Mouse (Mus musculus): Measurements from ENCODE around the gene Sorbs1.

The Sorbs1 gene

GRCm38 (mm10) chr19:40512500-40513421, 818 bp downstream of the Sorbs1 start:
- peak; percentile 61 for DNase-seq

DNA sequence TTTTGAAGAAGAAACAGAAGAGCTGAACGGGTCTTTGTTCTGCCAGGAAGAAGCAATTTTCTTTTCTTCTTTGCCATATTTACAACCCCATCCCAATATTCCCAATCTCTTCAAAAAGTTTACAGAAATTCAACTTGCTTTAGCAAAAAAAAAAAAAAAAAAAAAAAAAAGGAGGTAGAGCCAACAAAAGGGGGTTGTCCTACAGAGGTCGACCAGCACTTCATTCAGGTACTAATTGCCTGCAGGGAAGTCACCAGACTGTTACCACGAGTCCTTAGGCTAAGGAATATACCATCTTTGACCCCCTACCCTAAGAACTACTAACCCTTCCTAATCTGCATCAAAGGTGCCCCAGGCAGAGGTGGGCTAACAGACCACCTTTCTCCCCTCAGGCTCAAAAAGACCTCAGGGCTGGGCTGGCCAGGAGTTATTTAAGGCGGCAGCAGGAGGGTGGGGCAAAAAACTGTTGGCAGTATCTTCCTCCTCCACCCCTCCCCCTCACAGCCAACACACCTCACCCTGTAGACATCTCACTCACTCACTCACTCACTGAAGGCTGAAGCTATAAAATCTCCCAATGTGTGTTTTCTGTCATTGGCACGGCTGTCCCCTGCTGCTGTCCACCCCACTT, 1.8 kb downstream of the Sorbs1 start:
- DNase-seq: peak; percentile 86

- no peak for DNase-seq
Observed at GRCm38 (mm10) chr19:40511100-40511439, 2.5 kb downstream of the Sorbs1 start.

DNA sequence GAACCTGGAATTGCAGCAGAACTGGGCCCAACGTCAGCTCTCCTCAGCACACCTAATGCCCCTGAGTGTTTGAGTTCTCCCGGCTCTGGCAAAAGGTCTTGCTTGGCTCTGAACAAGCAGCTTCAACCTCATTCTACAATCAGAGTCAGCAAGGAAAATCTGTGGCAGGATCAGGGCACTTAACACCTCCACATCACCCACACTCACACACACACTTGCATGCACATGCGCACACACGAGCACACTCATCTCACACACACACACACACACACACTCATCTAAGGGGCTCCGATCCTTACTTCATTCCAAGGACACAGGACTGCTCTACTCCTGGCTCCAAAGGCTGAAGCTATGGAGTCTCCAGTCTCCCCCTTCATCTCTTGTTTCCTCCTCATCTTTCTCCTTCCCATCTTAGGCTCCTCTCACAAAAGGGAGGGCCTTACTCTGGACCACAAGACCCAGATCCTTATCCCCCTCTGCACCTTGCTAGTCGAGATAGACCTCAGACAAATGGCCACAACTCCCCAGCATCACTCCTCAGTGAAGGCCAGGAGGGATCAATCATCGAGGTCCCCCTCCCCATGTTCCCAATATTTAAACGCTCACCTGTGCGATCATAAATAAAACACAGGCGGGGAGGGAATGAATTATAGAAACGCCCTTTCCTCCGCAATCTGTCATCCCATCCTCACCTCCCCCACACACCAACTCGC, 3.0 kb downstream of the Sorbs1 start:
- DNase-seq: no peak

- no peak for DNase-seq
Observed at GRCm38 (mm10) chr19:40509274-40509673, 4.3 kb downstream of the Sorbs1 start.

DNA sequence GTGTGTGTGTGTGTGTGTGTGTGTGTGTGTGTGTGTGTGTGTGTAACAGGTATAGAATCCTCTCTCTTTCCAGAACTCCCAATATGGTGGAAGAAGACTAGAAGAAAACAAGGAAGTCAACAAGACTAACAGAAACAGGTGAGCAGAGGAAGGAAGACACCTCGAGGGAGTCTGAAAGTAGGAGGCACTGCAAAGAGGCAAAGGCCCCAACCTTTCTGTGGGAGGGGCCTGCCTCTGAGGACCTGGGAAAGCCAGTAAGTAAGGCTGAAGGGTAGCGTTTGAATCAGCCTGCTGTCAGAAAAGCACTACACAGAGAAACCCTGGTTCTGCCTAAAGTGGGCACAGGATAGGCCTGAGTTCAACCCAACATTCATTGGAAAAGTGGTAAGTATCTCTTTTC, 4.7 kb downstream of the Sorbs1 start:
- DNase-seq: no peak

DNA sequence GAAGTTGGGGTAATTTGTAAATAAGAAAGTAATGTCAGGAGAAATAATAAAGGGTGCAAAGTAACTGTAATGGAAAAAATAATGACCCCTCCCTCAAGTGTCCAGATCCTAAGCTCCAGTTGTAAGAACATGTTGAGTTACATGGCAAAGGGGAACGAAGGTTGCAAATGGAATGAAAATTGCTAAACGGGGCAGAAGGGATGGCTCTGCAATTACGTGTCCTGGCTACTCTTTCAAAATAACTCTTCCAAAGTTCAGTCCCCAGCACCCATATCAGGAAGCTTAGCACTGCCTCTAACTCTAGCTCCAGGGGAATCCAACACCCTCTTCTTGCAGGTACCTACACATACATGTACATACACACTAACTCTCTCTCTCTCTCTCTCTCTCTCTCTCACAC, 6.6 kb downstream of the Sorbs1 start:
- no peak for DNase-seq

DNA sequence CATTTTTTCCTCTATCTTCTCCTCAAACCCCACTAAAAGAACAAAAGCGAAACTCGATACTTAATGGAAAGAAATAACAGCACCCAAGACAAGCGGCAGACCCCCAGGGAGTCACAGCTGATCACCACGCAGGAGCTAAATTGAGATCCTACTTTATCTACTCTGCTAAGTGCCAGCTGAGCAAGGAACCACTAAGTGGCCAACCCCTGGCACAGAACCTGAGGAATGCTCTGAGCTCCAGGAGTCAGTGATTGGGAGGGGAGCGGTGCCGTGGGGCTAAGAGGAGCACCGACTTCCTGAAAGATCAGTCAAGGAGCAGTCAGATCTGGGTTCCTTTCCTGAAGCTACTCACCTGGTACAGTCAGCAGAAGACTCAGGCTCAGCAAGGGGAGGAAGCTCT, 9.2 kb downstream of the Sorbs1 start:
- DNase-seq: no peak

DNA sequence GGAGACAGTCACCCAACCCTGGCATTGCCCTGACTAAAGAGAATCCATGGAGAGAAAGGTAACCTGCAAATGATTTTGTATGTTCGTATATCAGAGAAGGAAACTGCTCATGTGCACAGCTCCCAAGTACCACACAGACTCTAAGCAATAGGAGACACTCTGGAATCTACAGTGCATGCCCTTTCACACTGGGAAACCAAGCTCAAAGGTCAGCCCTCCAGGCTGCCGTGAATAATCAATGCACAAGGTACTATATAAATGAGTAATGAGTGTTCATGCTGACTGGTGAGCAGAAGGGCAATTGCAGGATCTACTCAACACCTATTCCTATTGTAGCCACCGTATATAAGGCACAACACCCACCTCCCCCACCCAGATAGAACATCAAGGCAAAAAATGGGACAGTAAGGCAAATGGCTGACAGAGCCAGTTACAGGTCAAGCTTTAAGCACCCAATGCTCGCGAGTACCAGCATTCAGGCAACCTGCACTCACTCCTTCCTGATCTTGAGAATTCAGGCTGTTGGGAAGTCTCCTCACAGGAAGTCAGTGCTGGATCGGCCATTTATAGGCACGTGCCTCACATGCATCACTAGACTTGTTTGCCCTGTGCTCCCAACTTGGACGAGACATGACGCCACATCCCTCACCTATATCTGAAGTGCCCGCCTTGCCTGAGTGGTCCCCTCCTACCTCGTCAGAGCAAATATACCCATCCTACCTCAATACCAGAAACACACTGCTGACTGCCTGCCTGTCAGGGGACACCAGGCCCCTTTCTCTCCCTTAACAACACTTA, 13.4 kb downstream of the Sorbs1 start:
- no peak for DNase-seq

DNA sequence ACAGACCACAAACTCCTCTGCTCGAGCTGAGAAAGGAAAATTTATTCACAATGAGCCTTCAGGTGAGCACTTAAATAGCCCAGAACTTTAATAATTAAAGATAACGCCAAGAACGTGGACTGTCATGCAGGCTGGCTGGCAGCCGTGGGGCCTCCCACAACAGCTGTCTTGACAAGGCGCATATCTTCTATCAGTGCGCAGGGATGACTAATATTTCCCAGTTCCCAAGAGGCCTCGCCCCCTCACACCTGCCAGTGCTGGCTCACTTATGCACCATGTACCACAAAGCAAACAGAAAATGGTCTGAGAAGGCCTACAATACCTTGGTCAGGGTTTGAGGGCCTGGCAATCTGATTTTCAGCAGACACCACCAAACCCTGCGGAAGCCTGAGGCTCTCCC, 14.4 kb downstream of the Sorbs1 start:
- DNase-seq: no peak

DNA sequence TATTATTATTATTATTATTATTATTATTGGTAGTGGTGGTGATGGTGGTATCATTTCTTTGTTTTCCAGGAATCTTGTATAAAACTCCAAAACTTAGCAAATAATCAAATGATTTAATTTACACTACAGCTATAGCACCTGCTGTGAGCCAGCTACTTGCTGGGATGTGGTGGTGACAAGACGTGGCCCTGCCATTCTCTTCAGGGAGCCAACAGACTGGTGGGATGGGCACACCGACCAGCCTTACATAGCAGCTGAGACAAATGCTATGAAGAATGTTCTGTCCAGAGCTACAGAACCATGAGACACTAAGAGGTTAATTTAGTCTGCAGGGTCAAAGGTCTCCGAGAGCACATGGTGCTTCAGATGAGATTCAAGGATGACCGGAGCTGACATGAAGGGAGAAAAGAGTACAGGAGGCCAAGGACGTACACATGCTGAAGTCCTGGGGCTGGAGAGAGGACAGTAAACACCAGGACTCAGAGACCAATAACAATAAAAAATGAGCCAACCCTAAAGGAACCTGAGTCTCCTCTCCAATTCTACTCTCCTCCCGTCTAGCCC, 15.3 kb downstream of the Sorbs1 start:
- DNase-seq: no peak

DNA sequence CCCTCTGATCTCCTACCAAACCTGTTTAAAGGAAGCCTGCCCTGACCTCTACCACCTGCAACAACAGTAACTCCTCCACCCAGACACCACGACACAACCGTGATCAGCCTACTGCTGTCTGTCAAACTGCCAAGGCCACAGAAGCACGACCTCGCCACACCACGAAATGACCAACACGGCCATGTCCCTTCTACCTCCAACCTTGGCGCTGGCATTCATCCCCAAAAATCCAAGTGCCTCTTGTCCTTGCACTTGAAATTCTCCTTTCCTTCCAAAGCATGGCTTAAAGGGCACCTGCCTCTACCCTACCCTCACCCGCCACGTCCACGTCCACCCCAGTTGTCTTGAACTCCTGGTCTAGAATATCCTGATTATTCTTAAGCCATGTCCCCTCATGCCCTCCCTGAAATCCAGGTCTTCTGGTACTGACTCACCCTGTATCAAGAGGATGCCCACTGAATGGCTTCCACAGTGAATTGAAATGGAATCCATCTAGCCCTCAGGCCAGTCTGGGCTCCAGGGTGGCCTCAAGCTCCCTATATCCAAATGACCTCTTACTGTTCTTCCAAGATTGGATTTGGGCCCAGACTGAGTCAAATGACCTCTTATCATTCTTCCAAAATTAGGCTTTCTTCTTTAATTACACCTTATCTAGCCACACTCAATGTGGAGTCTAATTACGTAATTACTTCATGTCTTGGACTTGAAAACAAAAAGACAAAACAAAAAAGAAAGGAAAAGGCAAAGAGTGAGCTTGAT, 16.9 kb downstream of the Sorbs1 start:
- DNase-seq: no peak

DNA sequence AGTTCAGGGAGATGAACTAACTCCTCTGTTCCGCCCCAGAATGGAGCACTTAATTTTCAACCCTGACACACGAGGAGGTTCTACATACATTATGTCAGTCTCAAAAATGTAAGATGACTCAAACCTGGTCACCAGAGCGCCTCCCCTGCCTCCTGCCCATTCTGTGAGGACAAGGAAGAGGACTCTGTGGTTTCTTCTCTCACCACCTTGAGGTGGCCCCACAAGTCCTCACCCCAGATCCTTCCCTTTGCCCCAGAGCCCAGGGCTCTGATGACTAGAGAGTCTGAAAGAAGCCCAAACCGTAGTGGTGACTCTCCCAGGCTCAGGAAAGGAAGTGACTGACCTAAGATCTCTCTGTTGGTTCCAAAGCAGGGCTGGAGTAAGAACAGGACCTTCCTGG, 17.5 kb downstream of the Sorbs1 start:
- no peak for DNase-seq

DNA sequence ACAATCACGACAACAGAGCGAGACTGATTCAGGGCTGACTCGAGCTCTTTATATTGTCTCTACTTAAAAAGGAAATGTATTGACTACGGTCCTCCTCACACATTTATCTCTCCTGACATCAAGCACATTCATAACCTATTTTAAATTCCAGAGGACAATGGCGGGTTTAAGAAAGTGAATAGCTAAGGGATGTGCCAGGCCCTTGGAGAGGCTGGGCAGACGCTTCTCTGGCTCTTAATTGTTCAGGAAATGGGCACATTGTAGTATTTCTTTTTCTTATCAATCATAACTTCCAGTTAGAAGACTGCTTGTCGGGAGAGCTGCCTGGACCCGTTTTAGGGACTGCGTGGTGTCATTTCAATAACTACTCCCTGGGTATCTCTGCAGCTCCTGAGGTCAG, 20.7 kb downstream of the Sorbs1 start:
- no peak for DNase-seq

DNA sequence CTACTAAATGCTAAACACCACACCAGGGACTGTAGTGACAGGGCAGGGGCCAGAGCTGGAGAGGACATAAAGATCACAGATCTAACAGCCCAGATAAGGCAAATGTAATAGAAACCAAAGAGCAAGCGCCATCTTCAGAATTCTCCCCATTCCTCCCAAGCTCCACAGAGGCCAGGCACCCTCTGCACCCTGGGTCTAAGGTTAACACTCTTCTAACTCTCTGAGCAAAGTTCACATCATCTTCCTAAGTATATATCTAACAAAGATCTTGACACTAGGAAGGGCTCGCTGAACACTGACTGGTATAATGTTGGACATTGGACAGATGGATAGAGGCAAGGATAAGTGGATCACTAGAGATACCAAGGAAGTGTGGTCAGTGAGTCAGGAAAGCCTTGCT, 22.1 kb downstream of the Sorbs1 start:
- no peak for DNase-seq

- DNase-seq: no peak
Observed at GRCm38 (mm10) chr19:40490765-40491164, 22.8 kb downstream of the Sorbs1 start.

- DNase-seq: no peak
Observed at GRCm38 (mm10) chr19:40489633-40490032, 23.9 kb downstream of the Sorbs1 start.

GRCm38 (mm10) chr19:40488853-40489454, 24.6 kb downstream of the Sorbs1 start:
- DNase-seq: peak; percentile 48

- no peak for DNase-seq
Observed at GRCm38 (mm10) chr19:40487561-40487960, 26.0 kb downstream of the Sorbs1 start.

DNA sequence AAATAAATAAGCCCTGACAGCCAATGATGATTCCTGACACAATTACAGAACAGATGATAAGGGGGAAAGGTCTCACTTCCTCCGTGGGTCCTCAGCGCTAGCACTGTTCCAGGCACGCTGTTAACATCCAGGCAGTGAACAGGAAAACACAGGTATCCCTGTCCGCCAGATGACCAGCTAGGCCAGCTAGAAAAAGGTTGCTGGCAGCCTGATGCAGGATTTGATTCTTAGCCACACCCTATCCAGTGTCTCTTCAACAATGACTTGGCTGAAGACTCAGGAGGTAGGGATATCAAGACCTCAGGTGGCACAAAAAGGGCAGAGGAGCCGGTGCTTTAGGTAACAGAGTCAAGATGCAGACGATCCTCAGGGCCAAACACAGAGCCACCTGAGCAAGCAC, 32.5 kb downstream of the Sorbs1 start:
- DNase-seq: no peak

DNA sequence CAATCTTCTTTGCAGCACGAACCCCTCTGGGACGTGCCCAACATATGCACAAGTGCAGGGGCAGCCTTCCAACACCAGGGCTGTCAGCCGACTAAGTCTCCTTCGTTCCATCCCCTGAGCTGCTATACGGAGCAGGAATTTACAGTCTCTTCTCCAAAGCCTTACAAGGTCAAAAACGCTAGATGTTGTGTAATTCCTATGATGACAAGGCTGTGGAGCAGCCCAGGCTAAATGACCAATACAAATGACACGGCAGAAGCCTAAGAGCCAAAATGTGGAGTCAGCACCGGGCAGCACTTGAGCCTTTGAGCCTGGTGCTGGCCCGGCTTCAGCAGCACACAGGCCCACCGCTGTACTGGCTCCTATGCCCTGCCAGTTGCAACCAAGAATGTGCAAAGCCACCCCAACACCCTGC, 35.4 kb downstream of the Sorbs1 start:
- DNase-seq: no peak

All from liver (tissue).